Mouse (Mus musculus) midbrain, postnatal 0 days (tissue): ENCODE results near the gene Ncaph. TPM values are rescaled to one million over a fixed set of nuclear protein-coding genes. Genes with fewer than 3 reads are reported as not detected.
A peak's percentile ranks its signal among the peaks of the same experiment; 100 is the strongest.
"Not testable (repeated sequence)": the region's sequence is repeated elsewhere in the genome, so short reads cannot be mapped to it uniquely, and the experiment has no call there.

Source experiments
- ATAC-seq: fragments of 200-750 bp; cut with Nextera tagmentation; 2 replicates; pipeline ENCODE4 v1.8.0; 2017; ENCODE audit warnings: moderate number of reproducible peaks, mild to moderate bottlenecking, moderate TSS enrichment, moderate library complexity; ENCODE audit not compliant: low FRiP score
- DNase-seq: peaks from one replicate; pipeline ENCODE4 v3.0.0-alpha.2; 2015; ENCODE audit warnings: low spot score
- H3K27ac ChIP-seq: fragments of 300-500 bp; sonication (generic); 2 replicates; pipeline ENCODE4 v1.5.1; 2014; ENCODE audit warnings: low read depth, mild to moderate bottlenecking, low read length, mixed read lengths
- H3K27me3 ChIP-seq: fragments of 300-500 bp; sonication (generic); 2 replicates; pipeline ENCODE4 v1.6.1; 2014; ENCODE audit warnings: low read length, control low read depth, mixed read lengths; ENCODE audit not compliant: insufficient read depth
- H3K36me3 ChIP-seq: fragments of 300-500 bp; sonication (generic); 2 replicates; pipeline ENCODE4 v1.6.1; 2014; ENCODE audit warnings: low read length, control low read depth, mixed read lengths; ENCODE audit not compliant: insufficient read depth
- H3K4me1 ChIP-seq: fragments of 300-500 bp; sonication (generic); 2 replicates; pipeline ENCODE4 v1.6.1; 2014; ENCODE audit warnings: mild to moderate bottlenecking, control low read depth, antibody characterized with exemption, low read length, mixed read lengths; ENCODE audit not compliant: insufficient read depth
- H3K4me2 ChIP-seq: fragments of 300-500 bp; sonication (generic); 2 replicates; pipeline ENCODE4 v1.6.1; 2014; ENCODE audit warnings: low read depth, mild to moderate bottlenecking, low read length, mixed read lengths; ENCODE audit not compliant: poor library complexity, severe bottlenecking
- H3K4me3 ChIP-seq: fragments of 300-500 bp; sonication (generic); 2 replicates; pipeline ENCODE4 v1.5.1; 2014; ENCODE audit warnings: low read depth, mild to moderate bottlenecking, low read length, moderate library complexity
- H3K9ac ChIP-seq: fragments of 300-500 bp; sonication (generic); replicated peaks from 2 replicates; pipeline ENCODE4 v1.6.1; 2014; ENCODE audit warnings: mild to moderate bottlenecking, low read length, moderate library complexity, mixed read lengths; ENCODE audit not compliant: poor library complexity, severe bottlenecking
- H3K9me3 ChIP-seq: fragments of 300-500 bp; sonication (generic); 2 replicates; pipeline ENCODE4 v1.6.1; 2016; ENCODE audit warnings: low read length, control low read depth
- CTCF ChIP-seq: IDR thresholded peaks from 2 replicates; pipeline ENCODE4 v1.5.1; 2016; ENCODE audit warnings: antibody characterized with exemption, mild to moderate bottlenecking
- WGBS: fragments of 180-500 bp; shearing (Covaris S2); extraction: QIAGEN DNeasy Blood & Tissue Kit; methylation state at CpG from one replicate; pipeline ENCODE4 v1.1.7; 2014; 5-methylcytosine and 5-hydroxymethylcytosine counted together
- polyA plus RNA-seq: library from polyadenylated mRNA; unstranded; fragments of >200 nt; fragmentation: Nextera tagmentation; extraction: Ambion mirVana; gene quantifications from 2 replicates; pipeline ENCODE4 v1.2.1, GENCODE M21; 2015
- total RNA-seq: library from RNA; depleted of rRNA; stranded (reverse); fragments of >200 nt; gene quantifications from 2 replicates; pipeline ENCODE4 v1.2.3, GENCODE M21; 2014

Ncaph gene
- total and polyA plus RNA-seq, 2 experiments from 2014 or later = 6.3 to 6.6 TPM

GRCm38 (mm10) chr2:127079881-127080590, 53.7 kb downstream of the Ncaph start:
- Histone ChIP-seq H3K4me2 (no peak overlapping the region), H3K4me1 (no peaks in the 10 kb centered on the region), H3K9ac (no peak overlapping the region), H3K27me3 (no peaks in the 10 kb centered on the region), H3K9me3 (no peaks in the 10 kb centered on the region), H3K27ac (no peak overlapping the region), H3K36me3 (no peaks in the 10 kb centered on the region), H3K4me3 (no peak overlapping the region)
- TF ChIP-seq CTCF = no peak
- no peak for ATAC-seq
- DNase-seq = no peak
- 93% methylated on average over 11 of the region's 11 CpGs for WGBS

- H3K4me3 ChIP-seq, H3K36me3 ChIP-seq, H3K4me2 ChIP-seq, H3K27me3 ChIP-seq, DNase-seq, H3K4me1 ChIP-seq, H3K27ac ChIP-seq, ATAC-seq, H3K9ac ChIP-seq, H3K9me3 ChIP-seq: not testable (repeated sequence)
- WGBS = 70% methylated on average over 2 of the region's 2 CpGs
Observed at GRCm38 (mm10) chr2:127079066-127079465, 54.7 kb downstream of the Ncaph start.

GRCm38 (mm10) chr2:127077611-127078010, 56.1 kb downstream of the Ncaph start:
- Histone ChIP-seq H3K4me3 (no peak overlapping the region), H3K27me3 (no peaks in the 10 kb centered on the region), H3K36me3 (no peaks in the 10 kb centered on the region), H3K27ac (no peak overlapping the region), H3K9ac (no peak overlapping the region), H3K9me3 (no peaks in the 10 kb centered on the region), H3K4me1 (no peaks in the 10 kb centered on the region), H3K4me2 (no peak overlapping the region)
- TF ChIP-seq CTCF = no peak
- ATAC-seq (no peak), DNase-seq (no peak)
- 76% methylated on average over 9 of the region's 9 CpGs for WGBS

DNA sequence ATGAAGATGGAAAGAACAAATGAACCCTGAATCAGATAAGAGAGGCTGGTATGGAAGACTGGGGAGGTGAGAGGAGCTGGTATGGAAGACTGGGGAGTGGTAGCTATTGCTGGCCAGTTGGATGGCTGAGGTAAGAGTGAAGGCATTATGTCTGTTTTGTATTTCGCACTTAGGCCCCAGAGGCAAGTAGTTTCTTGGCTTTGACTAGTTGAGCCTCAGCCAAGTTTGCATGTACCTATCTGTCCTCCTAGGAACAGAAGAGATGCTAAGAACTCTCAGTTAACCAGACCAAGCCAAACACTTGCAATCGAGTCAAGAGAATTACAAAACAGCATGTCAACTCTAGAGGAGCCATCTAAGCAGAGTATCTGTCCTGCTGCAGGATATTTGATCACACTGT, 59.6 kb downstream of the Ncaph start:
- DNase-seq (no peak), ATAC-seq (no peak)
- TF ChIP-seq CTCF = no peak
- no peaks in the 10 kb centered on the region for H3K27me3 ChIP-seq
- no peak overlapping the region for H3K9ac ChIP-seq
- H3K9me3 ChIP-seq = no peaks in the 10 kb centered on the region
- H3K4me3 ChIP-seq = no peak overlapping the region
- H3K4me2 ChIP-seq = no peak overlapping the region
- H3K36me3 ChIP-seq = no peaks in the 10 kb centered on the region
- 96% methylated on average over 2 of the region's 2 CpGs for WGBS
- H3K4me1 ChIP-seq = peaks cover 4% of the 10 kb centered on the region; the same call in 1 of the 2 replicates
- H3K27ac ChIP-seq = no peak overlapping the region

DNA sequence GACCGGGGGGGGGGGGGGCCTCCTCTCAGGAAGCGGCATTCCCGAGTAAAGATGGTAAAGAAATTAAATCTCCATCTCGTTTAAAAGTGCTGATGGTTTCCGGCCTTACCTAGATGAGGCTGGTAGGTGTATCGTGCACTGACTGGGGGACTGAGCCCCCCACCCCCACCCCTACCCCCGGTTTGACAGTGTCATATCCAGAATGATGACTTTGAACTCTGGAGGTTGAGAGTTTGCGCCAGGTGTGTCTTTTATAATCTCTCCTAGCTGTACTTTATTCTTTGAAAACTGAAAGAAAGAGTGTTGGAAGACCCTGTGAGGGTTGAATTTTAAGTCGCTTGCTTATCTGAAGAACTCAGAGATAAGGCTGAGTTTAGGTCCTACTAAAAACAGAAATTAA, 62.9 kb downstream of the Ncaph start:
- ATAC-seq = peak; percentile 62
- WGBS = 11% methylated on average over 9 of the region's 9 CpGs
- no peaks in the 10 kb centered on the region for H3K9me3 ChIP-seq

GRCm38 (mm10) chr2:127070435-127070841, 63.3 kb downstream of the Ncaph start, which contains the start of gene Blvra:
Gene Blvra, plus strand, starts transcription at chr2:127070665.
- peak; percentile 98 for ATAC-seq
- Histone ChIP-seq H3K27ac (peak within 1 kb of the TSS; percentile 26; the same call in 1 of the 2 replicates), H3K4me3 (peak within 1 kb of the TSS; percentile 79), H3K9ac (peak within 1 kb of the TSS; percentile 77), H3K9me3 (no peaks in the 10 kb centered on the region), H3K4me2 (peak within 1 kb of the TSS; percentile 75), H3K36me3 (peaks cover 11% of the 10 kb centered on the region; the same call in 1 of the 2 replicates), H3K27me3 (no peaks in the 10 kb centered on the region), H3K4me1 (peaks cover 4% of the 10 kb centered on the region; the same call in 1 of the 2 replicates)
- WGBS = 0% methylated on average over 32 of the region's 32 CpGs
- TF ChIP-seq CTCF = peak; percentile 33; the same call in 1 of the 2 replicates
- peak; percentile 95 for DNase-seq

More for the DNA sequence above, 62.9 kb downstream of the Ncaph start:
- Histone ChIP-seq H3K4me1 (peaks cover 4% of the 10 kb centered on the region; the same call in 1 of the 2 replicates), H3K4me3 (peak overlapping the region; percentile 79), H3K27ac (peak overlapping the region; percentile 26; the same call in 1 of the 2 replicates), H3K9ac (peak overlapping the region; percentile 77), H3K36me3 (peaks cover 8% of the 10 kb centered on the region; the same call in 1 of the 2 replicates), H3K4me2 (peak overlapping the region; percentile 75), H3K27me3 (no peaks in the 10 kb centered on the region)
- no peak for DNase-seq
- no peak for TF ChIP-seq CTCF
